Mouse (Mus musculus): ENCODE data around the gene Mtx1.
"Not testable (repeated sequence)": the region's sequence is repeated elsewhere in the genome, so short reads cannot be mapped to it uniquely, and the experiment has no call there.

Gene Mtx1

GRCm38 (mm10) chr3:89183058-89183958 lies 43.6 kb downstream of the Mtx1 start, which contains the start of gene Fam189b:
TSS of gene Fam189b (plus strand) at chr3:89183143.
- peak; percentile 84 for DNase-seq (ENCODE audit: low spot score)

DNA sequence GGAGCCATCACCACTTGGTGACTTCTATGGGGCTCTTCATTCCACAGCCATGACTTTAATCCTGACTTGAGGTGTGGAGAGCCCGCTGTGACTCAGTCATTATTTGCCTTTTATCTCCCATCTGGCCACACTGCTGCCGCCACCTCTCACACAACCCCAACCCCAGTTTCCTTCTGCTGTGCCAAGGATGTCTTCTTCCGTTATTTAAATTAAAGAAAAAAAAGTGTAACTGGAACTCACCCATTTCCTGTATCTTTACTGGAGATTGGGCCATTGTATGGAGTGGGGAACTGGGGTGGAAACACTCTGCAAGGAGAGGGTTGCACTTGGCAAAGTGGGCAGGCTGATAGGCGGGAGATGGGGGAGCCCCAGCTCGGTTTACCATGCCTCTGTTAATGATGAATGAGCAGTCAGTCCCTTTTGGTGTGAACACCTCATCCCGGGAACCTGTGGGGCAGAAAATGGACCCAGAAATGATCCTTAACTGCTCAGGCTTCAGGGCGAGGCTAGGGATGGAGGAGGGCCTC lies 44.3 kb downstream of the Mtx1 start:
- no peak for DNase-seq (ENCODE audit: low spot score)

DNA sequence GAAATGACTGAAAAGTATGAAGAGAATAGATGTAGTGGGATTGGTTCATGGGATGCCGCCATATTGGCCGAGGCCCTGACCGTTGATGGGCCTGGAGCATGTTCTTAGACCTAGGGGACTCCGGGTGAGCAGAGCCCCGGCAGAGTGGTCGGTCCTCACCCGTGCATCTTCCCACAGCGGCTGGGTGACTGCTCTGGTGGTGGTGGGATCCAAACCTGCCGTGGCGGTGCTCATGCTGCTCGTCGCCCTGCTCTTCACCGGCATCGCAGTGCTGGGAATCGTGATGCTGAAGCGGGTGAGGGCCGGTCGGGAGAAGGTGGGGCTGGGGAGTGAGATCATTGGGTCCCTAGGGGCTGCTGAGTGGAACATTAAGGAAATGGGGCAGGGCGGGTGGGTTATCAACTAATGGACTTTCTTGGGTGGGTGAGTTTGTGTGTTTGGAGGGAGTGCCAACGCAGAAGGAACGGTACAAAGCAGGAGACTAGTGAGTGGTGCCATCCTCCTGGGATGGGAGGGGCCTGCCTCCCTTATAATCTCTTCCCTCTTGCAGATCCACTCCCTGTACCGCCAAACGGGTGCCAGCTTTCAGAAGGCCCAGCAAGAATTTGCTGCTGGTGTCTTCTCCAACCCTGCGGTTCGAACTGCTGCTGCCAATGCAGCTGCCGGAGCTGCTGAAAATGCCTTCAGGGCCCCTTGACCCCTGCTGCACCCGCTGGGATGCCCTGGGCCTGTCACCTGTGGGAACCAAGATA lies 45.0 kb downstream of the Mtx1 start:
- no peak for DNase-seq (ENCODE audit: low spot score)

DNA sequence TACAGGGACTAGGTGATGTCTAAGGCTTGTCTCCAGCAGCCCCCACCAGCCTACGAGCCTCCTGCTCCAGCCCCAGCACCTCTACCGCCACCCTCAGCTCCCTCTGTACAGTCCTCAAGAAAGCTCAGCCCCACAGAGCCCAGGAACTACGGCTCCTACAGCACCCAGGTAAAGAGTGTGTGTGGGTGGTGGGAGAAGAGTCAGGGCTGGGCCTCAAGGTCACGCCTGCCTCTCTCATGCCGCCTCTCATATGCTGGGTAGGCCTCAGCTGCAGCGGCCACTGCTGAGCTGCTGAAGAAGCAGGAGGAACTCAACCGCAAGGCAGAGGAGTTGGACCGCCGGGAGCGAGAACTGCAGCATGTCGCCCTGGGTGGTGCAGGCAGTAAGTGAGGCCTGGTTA lies 47.8 kb downstream of the Mtx1 start:
- DNase-seq (ENCODE audit: low spot score): no peak

DNA sequence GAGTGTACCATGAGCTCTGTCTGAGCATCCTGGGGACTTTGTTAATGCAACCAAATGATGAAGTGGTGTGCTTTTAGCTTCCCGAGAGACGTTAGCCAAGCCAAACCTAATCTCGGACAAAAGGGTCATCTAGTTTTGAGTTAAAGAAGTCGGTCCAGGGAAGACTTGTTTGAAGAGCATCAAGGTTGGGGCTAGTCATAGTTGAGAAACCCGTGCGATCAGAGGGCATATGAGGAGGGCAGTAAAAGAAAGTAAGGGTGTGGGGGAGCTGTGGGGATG lies 48.8 kb downstream of the Mtx1 start:
- DNase-seq (ENCODE audit: low spot score): no peak

DNA sequence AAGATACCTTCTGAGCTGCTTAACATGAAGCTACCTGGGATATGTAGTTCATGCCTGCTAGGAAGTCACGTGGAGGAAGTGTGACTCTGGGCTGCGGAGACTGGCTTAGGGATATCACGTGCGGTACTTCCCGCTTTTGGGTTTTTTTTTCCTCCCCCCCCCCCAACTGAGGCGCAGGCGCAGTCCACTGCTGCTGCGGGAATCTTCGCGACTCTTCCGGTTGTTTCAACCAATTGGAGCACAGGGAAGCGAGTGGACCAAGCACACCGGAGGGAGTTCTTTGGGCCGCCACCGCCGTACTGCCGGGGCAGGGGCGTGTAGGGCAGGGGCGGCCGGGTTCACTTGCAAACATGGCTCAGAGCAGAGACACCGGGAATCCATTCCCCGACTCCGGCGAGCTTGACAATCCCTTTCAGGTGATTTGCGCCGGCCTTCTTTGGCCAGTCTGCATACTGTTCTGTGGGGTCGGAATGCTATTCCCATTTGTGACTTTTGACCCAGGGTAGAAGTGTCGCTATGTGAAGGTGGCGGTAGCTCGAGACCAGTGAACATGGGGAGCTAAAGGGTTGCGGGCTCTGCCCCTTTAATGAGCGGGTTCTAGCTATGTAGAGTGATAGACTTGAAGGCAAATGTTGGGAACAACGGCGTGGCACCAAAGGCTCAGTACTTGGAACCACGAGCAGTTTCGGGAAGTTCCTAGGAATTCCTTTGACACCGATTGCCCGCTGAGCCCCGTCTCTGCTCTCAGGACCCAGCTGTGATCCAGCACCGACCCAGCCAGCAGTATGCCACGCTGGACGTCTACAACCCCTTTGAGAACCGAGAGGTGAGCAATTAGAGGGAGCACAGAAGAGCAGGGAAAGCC lies 49.4 kb downstream of the Mtx1 start, which contains the start of gene Scamp3:
Scamp3 (plus strand) TSS at position 232 of the 865 bp plus-strand sequence.
- DNase-seq (ENCODE audit: low spot score): peak; percentile 85

DNA sequence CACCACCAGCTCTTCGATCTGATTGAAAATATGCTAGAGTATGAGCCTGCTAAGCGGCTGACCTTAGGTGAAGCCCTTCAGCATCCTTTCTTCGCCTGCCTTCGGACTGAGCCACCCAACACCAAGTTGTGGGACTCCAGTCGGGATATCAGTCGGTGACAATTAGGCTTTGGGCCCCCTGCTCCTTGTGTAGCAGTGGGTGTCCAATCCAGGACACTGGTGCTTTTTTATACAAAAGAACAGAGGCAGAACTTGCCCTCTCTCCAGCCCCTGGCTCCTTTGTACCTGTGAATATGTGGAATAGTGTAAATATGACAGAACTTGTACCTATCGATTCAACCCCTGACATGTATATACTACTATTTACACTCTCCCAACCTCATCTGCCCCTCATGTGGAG lies 50.5 kb downstream of the Mtx1 start:
- no peak for DNase-seq (ENCODE audit: low spot score)

DNA sequence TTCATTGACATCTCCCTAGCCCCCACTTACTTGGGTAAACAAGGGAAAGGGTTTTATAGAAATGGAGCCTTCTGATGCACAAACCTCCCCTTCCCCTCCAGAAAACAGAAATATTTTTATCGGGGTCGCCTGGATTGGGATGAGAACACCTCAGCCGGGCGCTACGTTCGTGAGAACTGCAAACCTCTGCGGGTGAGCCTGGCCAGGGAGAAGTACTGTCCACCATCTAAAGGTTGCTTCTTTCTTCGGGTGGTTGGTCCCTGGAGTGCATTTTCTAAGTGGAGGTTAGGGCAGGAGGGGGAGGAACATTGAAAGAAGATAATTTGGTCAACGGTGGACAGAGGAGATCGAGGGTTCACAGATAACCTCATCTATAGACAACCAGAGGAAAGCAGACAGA lies 51.3 kb downstream of the Mtx1 start:
- DNase-seq (ENCODE audit: low spot score): no peak

DNA sequence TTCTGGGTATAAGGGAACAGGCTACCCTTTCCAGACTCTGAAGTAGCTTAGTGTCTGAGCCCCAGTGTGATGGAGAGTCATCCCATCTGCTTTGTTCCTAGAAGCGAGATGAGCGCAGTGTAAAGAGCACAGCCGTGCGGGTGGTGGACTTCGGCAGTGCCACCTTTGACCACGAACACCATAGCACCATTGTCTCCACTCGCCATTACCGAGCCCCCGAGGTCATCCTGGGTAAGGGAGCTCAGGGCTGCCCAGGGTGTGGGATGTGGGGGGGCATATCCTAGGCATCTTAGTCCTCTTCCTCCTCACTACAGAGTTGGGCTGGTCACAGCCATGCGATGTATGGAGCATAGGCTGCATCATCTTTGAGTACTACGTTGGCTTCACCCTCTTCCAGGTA lies 52.0 kb downstream of the Mtx1 start:
- DNase-seq (ENCODE audit: low spot score): no peak

DNA sequence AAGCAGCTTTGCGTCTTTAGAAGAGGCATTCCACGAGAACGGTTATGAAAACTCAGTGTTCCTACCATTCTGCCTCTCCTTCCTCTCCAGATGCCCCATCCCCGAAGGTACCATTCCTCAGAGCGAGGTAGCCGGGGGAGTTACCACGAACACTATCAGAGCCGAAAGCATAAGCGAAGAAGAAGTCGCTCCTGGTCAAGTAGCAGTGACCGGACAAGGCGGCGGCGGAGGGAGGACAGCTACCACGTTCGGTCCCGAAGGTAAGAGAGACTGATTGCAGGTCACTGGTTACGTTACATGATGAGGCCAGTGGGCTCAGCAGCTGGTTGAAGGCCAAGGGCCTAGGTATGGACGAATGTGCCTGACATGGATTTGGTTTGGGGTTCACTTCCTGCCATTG lies 59.9 kb downstream of the Mtx1 start:
- no peak for DNase-seq (ENCODE audit: low spot score)

- DNase-seq (ENCODE audit: low spot score): no peak
These were observed 61.5 kb downstream of the Mtx1 start for GRCm38 (mm10) chr3:89165268-89165870.

GRCm38 (mm10) chr3:89164506-89165267 lies 62.2 kb downstream of the Mtx1 start, which contains the start of gene Clk2:
TSS of gene Clk2 (plus strand) at chr3:89164795.
- DNase-seq (ENCODE audit: low spot score): peak; percentile 92

GRCm38 (mm10) chr3:89163643-89164245 lies 63.1 kb downstream of the Mtx1 start:
- no peak for DNase-seq (ENCODE audit: low spot score)

DNA sequence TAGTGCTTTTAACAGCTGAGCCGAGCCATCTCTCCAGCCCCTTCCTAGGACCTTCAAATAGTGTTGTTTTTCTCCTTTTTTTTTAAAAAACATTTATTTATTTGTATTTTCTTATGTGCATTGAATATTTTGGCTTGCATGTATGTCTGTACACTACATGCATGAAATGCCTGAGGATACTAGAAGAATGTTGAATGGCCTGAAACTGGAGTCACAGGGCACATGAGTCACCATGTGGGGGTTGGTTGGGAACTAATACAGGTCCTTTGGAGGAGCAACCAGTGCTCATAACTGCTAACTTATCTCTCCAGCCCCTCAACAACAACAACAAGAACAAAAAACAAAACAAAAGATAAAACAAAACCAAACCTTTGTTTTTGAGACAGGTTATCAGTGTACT lies 63.8 kb downstream of the Mtx1 start:
- no peak for DNase-seq (ENCODE audit: low spot score)

GRCm38 (mm10) chr3:89161786-89162185 lies 65.1 kb downstream of the Mtx1 start:
- no peak for DNase-seq (ENCODE audit: low spot score)

DNA sequence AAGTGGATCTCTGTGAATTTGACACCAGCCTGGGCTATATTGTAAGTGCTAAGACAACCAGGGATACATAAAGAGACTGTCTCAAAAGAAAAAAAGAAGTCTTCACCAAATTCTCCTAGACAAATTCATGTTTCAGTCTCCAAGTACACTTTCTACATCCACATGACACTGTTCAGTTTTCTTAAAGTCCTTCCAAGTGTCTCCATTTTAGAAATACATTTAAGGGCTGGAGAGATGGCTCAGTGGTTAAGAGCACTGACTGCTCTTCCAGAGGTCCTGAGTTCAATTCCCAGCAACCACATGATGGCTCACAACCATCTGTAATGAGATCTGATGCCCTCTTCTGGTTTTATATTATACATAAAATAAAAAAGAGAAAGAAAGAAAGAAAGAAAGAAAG lies 65.7 kb downstream of the Mtx1 start:
- not testable (repeated sequence) for DNase-seq (ENCODE audit: low spot score)

GRCm38 (mm10) chr3:89159616-89160344 lies 67.1 kb downstream of the Mtx1 start, which contains the start of gene Hcn3:
TSS of gene Hcn3 (minus strand) at chr3:89160196.
- DNase-seq (ENCODE audit: low spot score): peak; percentile 42

DNA sequence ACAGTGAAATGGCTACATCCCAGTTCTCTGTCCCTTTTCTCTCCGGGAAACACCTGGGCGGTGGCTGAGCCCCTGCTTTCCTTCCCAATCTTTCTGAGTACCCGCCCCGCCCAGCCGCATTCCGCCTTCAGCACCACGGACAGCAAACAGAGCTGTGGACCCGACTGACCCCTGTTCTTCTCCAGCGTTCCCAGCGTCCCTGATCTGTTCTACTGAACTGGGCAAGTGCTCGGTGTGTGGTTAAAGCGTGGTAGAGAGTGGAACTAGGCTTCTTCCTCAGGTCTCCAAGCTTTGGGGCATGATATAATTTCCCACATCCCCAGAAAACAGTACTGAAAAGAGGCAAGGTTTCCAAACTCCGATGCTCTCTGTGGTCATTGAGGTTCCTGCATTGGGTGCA lies 67.7 kb downstream of the Mtx1 start:
- no peak for DNase-seq (ENCODE audit: low spot score)

Measured in ovary, adult 18-20 months (tissue).